Mouse (Mus musculus) neural tube, embryonic 10.5 days (tissue): ENCODE results near the gene Angptl2.

Source experiments
- DNase-seq: peaks from one replicate; pipeline ENCODE4 v3.0.0-alpha.2; 2017; ENCODE audit warnings: low spot score; ENCODE audit errors: extremely low spot score

Gene Angptl2

DNA sequence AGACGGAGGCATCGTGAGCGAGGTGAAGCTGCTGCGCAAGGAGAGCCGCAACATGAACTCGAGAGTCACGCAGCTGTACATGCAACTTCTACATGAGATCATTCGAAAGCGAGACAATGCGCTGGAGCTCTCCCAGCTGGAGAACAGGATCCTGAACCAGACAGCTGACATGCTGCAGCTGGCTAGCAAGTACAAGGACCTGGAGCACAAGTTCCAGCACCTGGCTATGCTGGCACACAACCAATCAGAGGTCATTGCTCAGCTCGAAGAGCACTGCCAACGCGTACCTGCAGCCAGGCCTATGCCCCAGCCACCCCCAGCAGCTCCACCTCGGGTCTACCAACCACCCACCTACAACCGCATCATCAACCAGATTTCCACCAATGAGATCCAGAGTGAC lies 12.7 kb downstream of the Angptl2 start:
- DNase-seq: no peak

DNA sequence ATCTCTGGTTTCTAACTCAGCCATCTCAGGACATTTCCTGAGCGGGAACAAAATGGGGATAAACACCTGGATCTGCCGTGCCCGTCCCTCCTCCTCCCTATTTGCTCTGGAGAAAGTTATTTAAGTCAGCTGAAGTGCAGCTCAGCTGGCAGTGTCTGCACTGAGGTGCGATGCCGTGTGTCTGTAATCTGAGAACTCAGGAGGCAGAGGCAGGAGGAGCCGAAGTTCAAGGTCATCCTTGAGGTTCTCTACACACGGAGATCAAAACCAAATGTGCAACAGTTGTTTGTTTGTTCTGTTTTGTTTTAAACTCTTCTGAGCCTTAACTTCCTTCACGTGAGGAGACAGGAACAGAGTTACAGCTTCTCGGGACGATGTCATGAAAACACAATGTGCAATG lies 14.8 kb downstream of the Angptl2 start:
- no peak for DNase-seq

DNA sequence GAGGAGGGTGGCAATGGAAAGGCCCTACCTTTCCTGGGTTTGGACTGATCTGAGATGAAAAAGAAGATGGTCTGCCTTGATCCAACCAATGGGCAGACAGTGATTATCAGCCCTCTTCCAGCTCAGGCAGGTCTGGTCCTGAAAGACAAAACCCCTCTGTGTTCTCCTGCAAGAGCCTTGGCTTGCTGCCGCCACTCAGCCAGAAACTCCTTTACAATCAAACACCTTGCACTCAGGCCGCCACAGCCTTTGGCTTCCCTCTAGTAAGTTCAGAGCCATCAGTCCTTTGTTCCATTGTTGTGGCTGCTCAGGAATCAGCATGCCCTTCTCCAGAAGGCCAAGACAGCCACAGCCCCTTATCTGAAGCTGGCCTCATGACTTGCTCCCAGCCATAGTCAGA lies 15.9 kb downstream of the Angptl2 start:
- no peak for DNase-seq

- no peak for DNase-seq
These were observed 17.1 kb downstream of the Angptl2 start for GRCm38 (mm10) chr2:33232782-33233570.

DNA sequence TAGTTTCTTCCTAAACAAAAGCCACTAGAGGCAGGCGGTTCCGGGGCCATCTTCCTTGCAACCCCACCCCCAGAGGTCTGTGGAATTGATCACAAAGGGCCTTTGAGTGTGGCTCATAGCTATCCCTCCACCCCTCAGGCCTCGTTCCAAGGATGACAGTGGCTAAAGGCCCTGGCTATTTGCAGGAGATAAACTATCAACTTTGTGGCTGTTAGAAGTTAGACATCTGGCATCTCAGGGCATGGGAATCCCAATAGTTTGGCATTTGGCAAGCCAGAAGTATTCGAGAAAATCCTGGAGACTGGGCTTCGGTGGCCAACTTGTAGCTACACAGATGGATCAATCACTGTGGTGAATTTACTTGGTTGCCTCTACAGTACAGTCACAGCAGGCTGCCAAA lies 18.0 kb downstream of the Angptl2 start:
- DNase-seq: no peak

DNA sequence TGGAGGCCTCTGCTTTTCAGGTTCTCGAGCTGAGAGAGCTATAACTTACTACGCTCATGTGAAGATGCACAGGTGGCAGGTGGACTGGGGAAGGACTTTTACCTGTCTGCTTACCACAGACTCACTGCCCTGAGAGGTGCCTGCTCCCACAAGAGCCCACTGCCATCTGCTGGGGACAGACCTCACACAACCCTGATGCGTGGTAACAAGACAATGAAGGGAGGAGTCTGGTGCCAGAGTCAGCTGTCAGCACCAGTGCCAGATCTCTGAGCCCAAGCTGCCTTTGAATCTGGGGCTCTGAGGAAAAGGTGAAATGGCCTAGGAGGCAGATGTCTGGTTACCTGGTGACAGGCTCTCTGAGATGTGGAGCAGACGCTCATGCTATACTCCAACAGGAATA lies 19.0 kb downstream of the Angptl2 start:
- DNase-seq: no peak

GRCm38 (mm10) chr2:33237581-33237980 lies 21.7 kb downstream of the Angptl2 start:
- DNase-seq: no peak

- no peak for DNase-seq
These were observed 29.0 kb downstream of the Angptl2 start for GRCm38 (mm10) chr2:33244880-33245279.

- DNase-seq: no peak
These were observed 29.5 kb downstream of the Angptl2 start for GRCm38 (mm10) chr2:33245350-33245749.

- no peak for DNase-seq
These were observed 31.0 kb downstream of the Angptl2 start for GRCm38 (mm10) chr2:33246841-33247240.

- no peak for DNase-seq
These were observed 32.7 kb downstream of the Angptl2 start for GRCm38 (mm10) chr2:33248549-33248948.

DNA sequence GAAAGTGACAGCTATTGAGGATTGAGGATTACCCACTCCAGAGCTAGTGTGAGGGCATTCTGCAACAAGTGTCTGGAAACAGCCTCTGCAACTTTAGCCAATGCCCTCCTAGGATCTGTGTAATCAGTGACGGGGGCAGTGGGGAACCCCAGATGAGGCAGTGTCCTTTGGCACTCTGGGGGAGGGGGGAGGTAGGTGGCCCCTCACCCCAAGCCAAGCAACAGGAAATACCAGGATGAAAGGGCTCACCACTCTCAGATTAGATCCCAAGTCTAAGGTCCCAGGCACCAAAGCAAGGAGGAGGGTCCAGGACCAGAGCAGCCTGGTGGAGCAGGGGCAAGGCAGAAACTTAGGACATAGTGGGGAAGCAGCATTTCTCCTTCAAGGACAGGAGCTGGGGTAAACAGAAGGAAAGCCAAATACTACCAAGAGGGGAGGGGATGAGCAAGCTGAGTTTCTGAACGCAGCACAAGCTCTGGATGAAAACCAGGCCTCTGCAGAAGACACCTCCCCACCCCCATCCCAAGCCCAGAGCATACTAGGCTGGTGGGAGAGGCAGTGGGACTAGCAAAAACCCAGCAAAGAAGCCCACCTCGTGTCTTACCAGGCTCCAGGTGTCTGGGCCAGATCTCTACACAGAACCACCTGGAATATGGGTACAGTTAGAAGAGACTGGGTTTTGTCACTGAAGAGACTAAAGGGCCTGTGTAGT lies 34.2 kb downstream of the Angptl2 start:
- no peak for DNase-seq

DNA sequence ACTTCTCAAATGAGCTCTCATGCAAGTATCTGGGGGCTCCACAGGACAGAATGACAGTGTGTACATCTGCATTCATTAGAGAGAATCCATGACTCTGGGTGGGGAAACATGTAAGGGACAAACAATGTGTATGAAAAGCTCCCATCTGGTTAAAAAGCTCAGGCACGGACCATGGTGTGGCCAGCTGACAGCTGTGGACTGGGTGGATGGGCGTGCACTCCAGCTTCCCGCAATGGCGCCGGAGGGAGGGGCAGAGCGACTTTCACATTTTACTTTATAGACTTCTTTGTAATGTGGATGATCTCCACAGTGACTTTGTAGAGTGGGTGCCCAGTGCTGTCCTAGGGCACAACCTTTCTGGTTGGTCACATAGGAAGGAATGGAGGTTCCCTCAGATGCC lies 36.9 kb downstream of the Angptl2 start:
- no peak for DNase-seq

DNA sequence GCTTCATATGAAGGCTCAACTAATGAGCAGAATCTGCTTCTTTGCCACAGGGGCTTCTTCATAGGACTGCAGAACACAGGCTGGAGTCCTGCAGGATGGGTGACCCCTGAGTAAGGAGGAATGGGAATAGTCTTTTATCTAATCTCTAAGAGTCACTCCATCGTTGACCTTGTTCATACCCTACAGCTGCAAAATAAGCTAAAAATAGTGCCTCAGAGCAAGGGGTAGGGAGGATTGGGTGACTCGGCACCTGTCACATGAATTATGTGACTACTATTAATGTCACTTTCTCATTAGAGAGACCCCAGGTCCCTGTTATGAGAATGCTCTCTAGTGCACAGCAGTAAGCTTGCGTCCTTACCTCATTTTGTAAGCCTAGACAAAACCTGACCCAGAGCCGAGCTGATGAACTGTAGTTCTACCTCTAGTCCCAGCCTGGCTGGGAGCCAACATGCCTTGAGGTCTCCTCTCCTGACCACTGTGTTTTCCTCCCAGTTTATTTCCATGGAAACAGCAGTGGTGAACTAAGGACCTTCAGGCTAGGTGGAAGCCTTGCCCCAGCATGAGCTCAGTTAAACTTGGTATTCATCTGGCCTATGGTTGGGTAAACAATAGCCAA lies 37.8 kb downstream of the Angptl2 start:
- no peak for DNase-seq

- DNase-seq: no peak
These were observed 38.6 kb downstream of the Angptl2 start for GRCm38 (mm10) chr2:33254318-33254985.

DNA sequence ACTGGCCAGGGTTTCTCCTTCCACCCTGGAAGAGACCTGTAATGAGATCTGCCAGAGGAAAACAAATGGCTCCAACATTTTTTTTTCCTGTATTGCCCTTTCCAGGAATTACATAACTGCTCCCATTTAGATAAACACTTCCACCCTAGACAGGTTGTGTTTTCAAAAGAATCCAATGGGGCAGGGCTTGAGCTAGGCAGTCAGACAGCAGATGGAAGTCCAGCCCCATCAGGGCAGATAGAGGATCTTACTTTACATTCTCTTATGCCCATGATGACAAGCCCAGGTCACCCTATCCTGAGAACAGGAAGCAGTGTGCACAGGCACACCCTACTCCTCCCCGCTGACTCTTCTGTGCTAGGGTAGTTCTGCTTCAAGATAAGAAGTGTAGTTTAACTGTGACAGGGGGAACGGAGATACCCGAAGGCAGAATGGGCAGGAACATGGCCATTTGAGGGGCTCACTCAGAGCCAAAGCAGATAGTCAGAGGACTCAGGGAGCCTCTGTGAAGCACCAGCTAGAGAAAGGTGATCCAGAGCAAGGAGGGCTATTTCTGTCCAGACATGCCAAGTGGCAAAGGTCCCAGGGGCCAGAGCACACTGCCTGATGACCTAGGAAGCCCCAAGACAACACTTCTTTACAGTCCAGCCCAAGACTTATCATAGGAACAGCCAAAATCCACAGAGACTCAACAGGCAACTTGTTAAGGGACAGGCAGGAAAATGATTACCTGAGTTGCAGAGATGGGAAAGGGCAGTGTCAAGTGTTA lies 41.1 kb downstream of the Angptl2 start:
- no peak for DNase-seq

DNA sequence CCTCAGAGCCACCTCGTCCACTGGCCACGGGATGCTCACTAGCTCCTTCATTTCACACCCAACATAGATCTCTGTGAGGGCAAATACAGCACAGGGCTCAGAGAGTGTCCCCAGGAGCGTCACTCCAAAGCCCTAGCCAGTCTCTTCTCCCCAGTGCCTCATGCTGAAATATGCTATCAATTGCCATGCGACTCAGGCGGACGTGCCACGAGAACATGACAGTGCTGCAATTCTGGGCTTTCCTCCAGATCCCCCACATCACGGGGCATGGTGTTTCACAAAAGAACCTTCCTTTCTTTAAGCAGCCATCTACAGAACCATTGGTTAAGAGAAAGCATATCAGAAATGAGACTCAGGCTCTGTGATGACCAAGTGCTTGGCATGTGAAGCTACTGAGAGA lies 44.9 kb downstream of the Angptl2 start:
- DNase-seq: no peak

GRCm38 (mm10) chr2:33261475-33261874 lies 45.6 kb downstream of the Angptl2 start:
- no peak for DNase-seq

- no peak for DNase-seq
These were observed 49.9 kb downstream of the Angptl2 start for GRCm38 (mm10) chr2:33265793-33266192.

GRCm38 (mm10) chr2:33267075-33267474 lies 51.2 kb downstream of the Angptl2 start:
- no peak for DNase-seq
